Mouse (Mus musculus): ENCODE results near the gene Dyrk2.

Gene Dyrk2

DNA sequence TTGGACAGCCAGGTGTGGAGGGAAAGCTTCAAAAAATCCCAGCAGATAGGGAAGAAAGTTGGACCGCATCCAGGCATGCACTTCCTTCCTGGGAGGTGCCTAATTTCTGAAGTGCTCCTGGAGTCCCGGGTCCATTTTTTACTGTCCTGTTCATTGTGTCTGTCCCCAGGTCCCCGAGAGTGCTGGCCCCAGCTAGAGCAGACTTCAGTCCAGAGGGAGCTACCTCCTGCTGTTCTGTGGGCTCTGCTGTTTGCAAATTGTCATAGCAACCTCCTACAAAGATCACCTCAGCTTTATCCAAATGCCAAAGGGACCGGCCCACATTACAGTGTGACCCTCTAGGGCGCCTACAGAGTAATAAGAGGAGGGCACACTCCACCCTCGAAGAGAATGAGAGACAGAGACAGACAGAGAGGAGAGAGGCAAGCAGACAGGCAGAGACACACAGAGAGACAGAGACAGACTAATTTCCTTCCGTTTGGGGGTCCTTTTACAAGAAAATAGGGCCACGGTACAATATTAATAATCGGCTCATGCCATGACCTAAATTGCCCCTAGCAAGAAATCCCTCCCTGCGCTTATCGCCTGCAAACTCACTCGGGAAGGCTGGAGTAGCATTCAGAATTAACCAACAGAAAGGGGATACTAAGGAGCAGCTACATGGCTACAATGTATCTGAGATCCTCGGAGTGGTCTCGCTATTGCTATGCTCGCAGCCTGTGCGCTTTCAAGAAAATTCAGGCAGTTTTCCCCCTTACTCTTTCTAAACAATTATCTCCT, at the start of gene Dyrk2:
Gene Dyrk2 (minus strand): TSS at position 9 of the 780 bp plus-strand sequence.
- DNase-seq: peak; percentile 61

DNA sequence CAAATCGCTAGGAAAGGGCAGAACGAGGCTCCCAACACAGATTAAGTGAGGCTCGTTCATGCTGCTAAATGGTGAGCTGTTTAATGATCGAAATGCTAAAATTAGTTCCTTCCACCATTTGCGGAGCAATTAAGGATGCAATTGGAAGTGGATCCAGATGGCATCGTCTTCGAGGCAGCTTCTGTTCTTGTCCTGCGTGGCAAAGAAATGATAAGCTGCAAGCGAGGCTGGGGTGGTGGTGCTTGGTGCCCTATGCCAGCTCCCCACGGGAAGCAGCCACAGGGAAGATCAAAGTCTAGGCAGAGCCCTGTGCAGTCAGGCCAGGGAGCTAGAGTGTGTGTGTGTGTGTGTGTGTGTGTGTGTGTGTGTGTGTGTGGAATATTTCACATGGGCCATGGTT, 32.6 kb upstream of the Dyrk2 start:
- no peak for DNase-seq

DNA sequence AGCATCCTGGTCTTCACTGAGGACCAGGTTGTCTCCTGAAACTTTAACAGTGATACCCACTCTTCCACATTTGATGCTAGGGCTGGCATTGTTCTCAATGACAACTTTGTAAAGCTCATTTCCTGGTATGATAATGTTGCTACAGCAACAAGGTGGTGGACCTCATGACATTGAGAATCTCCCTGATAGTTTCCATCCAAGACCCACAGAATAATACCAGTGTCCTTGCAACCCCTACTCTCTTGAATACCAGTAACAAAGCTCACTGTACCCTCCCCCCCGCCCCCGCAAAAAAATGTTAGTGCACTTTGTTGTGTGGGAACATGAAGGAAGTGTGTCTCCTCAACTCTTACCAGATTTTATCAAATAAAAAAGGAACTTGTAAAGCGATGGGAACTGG, 23.6 kb upstream of the Dyrk2 start:
- DNase-seq: no peak

DNA sequence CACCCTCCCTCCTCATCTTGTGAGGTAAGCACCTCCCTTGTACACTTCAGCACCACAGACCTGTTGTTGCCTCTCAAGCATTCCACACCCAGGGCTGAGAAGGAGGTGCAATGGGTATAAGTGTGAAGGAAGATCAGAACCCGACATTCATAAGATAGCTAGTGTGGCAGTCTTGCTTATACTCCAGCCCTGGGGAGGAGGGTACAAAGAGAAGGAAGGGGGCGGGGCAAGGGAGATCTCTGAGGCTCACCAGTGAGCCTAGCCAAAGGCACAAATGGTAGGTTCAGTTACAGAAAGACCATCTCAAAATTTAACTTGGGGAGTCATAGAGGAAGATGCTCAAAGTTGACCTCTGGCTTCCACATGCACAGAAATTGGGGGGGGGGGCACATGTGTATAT, 14.1 kb upstream of the Dyrk2 start:
- no peak for DNase-seq

DNA sequence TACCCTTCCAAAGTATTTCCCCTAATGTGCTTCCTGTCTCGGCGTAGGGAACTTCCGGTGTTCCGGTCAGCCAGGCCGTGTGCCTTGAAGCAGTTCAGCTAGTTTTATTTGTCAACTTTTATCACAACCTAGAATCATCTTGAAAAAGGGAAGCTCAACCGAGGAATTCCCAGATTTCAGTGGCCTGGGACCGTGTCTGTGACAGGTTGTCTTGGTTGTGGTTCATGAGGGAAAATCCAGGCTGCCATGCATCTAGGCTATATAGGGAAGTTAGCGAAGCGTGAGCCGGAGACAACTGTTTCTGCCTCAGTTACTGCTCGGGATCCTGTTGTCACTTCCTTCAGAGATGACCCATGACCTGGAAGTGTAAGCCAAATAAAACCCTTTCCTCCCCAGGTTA, 13.3 kb upstream of the Dyrk2 start:
- DNase-seq: no peak

DNA sequence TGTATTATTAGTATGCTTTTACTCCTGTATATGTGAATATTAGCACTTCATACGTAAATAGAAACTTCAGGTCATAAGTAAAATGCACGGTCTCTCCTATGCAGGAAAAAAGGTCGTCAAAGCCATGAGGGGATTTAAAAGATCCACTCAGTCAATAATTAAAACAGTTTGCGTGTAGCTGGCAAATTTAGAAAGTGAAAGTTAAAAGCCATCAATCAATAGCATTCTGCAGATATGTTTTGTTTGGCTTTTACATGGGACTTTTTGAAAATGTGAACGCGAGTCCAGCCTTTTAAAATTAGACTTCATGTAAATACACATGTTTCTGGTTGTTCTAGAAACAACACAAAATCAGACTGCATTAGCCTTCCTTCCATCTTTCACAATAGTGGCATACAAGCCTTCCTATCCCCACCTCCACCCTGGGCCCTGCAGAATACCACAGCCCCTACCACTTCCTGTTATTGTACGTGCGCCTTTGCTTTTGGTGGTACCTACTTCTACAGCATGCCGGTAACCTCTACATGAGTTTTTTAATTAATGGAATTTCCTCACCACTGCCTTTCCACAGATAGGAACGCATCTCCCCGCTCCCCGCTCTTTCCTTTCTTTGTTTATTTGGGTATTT, 12.4 kb upstream of the Dyrk2 start:
- DNase-seq: peak; percentile 40

DNA sequence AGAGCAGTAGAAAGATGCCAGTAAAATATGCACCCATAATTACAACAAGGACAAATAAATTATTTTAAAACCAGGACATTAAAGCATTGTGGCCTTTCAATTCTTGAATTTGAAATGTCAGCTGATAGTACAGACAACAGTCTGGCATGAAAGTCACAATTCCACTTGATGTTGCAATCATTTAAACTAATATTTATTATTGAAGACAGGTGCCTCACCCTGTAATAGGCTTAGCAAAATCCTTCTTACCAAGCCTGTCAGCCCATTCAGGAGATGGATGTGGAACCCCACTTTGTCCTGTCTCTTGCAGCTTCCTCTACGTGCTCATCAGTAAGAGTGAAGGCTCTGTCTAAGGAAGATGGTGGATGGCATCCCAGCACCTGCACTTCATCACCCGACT, 10.8 kb upstream of the Dyrk2 start:
- no peak for DNase-seq

DNA sequence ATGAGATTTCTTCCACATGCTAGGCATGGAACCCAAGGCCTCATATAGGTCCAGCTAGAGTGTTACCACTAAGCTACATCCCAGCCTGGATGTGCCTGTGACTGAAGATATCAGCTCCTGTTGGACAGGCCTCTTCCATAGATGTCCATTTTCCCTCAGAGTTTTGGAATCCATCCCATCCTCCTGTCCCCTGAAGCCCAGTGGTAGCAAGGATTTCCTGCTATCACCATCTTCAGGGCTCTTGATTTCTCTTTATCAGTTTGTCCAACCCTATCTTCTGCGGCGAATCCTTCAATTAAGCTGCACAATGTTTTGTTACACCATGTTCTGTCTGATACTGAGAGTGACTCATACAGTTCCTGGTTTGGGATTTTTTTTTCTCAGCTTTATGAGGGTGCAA, 2.2 kb upstream of the Dyrk2 start:
- DNase-seq: no peak

DNA sequence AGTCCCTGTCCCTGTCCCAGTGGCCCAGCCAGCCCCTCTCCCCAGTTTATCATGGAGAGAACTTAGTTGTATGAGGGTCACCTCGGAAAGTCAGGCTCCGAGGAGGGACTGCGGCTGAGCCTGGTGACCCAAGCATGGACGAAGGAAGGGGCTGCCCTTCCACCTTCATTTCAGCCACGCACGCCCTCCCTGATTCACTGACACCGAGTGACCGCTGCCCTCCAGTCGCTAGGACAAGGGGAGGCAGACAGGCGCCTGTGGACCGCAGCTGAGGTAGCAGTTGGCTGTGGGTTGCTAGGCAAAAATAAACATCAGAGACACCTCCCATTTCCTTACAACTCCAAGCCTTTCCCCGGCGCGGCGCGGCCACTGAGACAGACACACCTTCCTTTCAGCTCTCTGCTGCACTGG, 413 bp downstream of the Dyrk2 start:
- peak; percentile 83 for DNase-seq

DNA sequence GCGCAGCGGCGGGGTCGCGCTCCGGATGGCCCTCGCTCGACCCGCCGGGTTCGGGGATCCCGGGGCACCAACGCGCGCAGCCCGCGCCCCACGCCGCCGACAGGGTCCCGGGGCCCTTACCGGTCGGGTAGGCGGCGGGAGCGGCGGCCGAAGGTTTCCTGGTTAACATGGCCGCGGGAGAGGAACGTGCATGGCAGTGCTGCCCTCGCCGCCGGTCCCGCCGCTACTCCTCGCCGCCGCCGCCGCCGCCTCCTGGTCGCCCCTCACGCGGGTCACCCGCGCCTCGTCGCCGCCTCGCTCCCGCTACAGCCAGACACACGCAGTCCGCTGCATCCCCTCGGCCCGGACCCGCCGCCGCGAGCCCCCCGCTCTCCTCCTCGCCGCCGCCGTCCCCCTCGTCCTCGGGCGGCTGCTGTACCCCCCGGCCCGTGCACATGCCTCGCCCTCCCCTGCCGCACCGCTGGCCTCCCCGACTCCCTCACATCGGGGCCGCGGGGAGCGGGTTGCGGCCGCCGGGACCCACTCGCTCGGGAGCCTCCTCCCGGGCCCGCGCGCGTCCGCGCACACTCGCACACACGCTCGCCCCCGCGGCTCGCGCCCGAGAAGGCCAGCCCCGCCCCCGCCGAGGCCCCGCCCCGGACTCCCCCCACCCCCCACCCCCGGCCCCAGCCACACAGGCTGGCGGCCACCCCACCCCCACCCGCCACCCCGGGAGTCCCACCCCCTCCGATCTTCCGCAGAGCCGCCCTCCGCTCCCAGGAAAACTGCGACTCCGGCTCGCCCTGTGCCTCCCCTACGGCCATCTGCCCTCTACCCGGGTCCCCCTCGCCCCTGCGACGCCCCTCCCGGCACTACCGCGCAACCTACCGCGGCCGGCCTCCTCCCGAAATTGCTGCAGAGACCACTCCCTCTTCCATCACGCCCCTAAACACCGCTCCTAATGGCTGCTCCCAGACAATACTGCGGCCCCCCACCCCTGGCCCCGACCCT, 1.1 kb downstream of the Dyrk2 start:
- DNase-seq: peak; percentile 89

DNA sequence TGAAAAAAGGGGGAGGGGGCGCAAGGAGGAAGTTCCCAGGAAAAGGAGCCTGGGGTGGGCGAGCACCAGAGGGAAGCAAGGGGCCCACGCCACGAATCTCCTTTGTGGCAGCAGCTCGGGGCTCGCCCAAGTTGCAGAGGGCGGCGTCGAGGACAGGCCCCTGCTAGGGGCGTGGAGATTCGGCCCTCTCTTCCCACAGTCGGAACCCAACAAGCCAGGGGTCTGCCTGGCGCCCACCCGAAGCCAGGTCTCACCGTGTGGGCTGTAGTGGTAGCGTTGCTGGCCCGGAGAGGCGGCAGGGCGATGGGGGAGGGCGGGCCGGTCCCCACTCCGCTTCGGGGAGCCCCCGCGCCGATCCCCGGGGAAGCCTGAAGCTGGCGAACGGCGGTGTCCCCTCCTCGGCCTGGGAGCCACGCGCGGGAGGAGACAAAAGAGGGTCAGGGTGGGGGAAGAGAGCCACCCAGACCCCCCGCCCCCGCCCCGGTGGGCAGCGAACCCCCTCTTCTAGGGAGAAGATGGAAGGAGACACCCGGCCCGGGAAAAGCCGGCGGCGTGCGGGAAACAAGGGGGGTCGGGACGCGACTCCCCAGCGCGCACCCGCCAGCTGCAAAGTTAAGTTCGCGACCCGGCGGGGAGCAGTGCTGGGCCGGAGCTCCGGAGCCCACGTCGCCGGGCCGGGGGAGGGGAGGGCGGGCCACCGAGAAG, 2.0 kb downstream of the Dyrk2 start:
- peak; percentile 72 for DNase-seq

DNA sequence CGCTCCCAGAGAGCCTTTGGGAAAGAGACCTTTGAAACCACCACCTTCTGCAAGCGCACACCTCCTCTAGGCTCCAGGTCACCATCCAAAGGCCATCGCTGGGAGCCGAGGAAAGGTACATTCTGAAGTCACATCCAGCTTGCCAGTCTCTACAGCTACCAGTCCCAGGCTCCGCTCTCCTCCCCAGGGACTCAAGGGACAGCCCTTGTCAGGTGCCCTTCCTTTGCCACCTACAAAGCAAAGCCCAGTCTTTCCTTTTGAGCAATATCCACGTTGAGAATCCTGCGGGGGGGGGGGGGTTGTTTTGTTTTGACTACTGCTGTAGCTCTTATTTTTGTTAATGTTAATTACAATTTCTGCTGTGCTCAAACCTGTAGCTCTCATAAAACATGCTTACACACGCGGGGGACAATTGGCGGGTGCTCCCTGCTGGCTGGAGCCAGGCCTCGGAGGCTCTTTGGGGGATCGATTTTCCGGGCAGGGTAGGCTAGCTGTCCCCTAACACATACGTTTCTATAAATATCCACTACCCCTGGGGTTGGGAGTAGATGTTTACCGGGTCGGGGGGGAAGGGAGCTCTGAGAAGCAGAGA, 2.6 kb downstream of the Dyrk2 start:
- DNase-seq: no peak

DNA sequence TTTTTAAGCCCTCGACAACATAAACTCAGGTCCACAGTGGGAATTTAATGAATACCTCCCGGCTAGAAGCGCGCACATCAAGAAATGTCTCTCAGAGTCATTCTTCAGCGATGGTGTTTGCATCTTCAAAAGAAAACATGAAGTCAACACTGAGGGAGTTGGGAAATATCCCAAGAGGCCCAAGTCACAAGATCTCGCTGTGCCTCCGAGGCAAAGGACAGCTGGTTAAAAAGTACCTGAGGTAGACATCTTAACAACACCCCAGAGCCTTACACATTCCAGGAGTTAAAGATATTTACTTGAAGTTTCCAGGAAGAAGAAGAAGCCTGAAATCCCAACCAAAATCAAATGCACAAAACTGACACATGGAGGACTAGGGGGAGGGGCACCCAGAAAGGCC, 5.0 kb downstream of the Dyrk2 start:
- DNase-seq: no peak

DNA sequence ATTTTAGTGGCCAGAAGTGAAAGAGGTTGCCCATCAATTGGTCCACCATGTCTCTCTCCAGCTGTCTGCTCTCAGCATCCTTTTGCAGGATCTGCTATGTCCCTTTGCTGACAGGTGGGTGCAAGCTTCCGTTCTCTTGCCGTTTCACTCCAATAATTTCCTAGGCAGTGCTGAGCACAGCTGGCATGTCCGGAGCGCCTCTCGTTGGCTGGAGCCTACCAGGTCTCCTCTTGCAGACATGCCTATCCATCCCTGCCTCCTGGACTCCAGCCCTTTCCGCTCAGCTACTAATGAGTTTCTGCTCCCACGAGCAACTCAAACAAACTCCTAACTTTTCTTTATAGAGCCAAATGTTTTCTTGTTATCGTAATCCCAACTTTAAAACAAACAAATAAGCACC, 6.4 kb downstream of the Dyrk2 start:
- DNase-seq: no peak

DNA sequence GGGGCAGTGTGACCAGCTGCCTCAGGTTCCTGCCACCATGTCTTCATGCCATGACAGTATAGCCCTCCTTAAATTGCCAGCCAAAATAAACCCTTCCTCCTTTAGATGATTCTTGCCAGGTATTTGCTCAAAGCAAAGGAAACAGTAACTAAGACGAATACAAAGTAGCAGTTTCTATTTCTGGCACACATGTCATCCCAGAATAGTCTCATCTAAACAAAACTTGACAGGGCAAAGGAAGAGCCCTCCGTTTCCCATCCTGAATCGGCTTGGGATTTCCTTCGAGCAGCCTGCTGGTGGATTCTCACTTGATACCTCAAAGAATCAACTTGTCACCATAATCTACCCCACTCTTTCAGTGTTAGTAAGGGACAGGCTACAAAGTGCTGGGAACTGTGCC, 7.8 kb downstream of the Dyrk2 start:
- peak; percentile 35 for DNase-seq

DNA sequence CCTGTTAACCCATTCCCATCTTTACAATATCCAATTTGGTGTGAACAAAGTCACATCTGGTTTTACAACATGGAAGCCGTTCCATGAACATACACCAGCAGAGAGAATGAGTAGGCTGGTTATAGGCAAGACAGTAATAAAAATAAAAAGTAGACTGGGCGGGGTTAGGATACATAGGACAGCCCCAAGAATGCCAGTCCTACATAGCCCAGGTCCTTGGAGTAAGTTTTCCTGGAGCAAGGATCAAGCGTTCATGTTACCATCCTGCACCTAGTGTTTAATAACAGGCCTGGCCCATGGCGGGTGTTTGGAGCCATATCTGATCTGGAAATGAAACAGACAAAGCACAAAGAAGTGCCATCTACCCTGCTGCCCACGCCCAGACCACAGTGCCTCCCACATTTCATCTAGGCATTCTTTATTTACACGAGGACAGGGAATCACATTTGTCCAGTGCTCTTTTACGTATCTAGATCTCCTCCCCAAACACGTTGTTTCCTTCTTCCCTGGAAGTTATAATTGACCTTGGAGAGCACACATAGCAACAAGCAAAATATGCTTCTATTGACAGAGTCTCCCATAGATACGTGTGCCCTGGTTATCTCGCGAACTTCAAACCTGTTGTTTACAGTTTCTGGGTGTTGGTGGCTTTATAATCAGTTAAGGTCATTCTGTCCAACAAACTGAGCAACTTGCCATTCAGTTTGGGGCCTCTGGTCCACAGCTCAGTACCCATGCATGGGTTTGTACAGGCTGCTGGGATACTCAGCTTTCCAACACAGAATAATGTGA, 8.6 kb downstream of the Dyrk2 start:
- DNase-seq: no peak

DNA sequence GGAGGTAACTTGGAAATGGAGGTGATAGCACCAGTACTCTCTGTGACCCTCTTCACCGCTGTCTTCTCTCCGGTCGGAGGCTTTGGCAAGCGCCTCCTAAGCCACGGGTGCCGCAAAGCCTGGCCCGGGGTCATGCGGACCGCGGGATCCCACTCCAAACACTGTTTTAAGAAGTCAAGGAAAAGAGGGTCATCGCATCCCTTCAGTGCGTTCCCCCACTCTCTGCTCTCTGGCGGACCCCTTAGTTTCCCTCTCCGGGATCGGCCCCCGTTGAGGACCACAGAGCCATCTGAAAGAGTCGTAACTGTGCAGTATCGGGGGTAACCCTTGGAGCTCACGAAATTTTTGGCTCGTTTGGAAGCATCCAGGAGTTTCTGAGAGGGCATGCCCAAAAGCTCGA, 10.4 kb downstream of the Dyrk2 start:
- no peak for DNase-seq

DNA sequence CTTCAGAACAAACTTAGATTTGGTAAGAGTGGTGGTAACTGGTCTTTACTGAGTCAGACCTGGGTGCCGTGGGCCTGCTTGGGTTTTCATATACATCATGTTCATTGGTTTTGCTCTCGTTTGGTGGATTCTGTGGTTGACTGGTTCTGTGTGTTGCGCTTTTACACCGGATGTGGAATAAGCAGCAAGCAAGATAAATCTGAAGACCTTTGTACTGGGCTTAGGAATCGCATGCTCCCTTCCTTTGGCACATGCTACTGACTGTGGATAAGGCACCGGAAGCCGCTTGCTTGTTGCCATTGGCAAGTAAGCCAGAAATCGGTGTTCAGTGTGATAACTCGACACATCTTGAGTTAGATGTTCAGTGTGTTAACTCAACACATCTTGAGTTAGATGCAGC, 15.4 kb downstream of the Dyrk2 start:
- DNase-seq: no peak

DNA sequence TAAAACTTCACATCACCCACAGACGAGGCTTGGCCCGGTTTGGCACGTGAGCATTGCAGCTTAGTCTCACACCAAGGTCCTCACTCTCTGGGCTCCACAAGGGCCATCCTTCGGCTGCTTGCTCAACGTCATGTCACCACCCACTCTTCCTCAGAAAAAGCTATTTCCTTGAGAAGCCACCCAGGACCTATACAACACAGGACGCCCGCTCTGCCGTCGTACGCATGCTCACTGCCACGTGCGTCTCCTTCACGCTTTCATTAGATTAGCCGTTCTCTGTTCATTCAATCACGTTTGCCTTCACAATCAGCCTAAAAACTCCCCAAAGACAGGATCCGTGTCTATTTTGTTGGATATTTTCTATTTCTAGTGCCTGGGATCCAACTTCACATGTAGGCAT, 17.5 kb downstream of the Dyrk2 start:
- no peak for DNase-seq

DNA sequence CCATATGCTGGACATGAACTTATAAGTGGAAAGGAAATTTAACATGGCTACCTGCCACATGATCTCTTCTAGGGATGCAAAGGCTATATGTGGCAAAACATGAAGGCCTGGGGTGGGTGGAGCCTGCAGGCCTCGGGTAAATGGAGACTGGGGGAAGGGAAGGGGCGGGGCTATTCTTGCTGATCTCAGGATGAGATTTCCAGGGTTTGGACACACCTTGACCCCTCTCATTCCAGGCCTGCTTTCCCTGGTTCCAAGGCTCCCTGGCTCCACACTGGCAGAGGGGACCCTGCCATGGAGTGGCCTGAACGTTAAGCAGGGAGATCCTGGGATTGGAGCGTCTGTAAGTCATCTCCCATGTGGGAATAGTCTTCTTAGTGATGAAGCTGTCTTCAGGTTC, 21.5 kb downstream of the Dyrk2 start:
- DNase-seq: no peak

DNA sequence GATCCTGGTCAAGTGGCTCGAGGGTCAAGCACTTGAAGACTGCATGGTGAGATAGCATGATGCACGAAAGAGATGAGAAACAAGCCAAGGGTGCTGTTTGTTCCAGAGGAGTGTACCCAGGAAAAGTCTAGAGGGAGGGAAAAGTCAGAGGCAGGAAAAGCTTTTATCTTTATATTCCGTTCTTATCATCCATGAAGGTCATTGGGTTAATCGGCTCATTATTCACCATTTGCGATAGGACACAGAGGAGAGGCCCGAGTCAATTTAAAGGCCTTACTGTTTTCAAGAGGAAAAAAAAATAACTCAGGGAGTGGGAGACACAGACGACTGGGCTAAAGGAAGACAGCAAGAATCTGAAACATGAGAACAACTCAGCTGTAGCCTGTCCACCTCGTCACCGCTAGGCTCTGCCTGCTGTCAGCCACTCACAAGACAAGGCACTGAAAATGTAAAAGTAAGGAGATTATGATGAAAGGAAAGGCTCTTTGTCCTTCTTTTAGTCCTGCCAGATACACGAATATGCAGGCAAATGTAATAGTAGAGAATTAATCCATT, 22.9 kb downstream of the Dyrk2 start:
- no peak for DNase-seq
